ENCODE assay signal across 11 mouse cellular contexts in genomic region chr7:137773965-137774310, GRCm38 (mm10).
DNase-seq lines count a peak whose midpoint lies in the region; ATAC-seq lines count a peak whose summit lies in the region.
"Had no signal": no experiment of that assay in that cellular context is flagged by ENCODE, and none has a peak within 500 bp of the region (broad histone marks: within the 10 kb centered on the region; RNA-seq: fewer than 3 reads in every experiment).

No protein-coding gene starts in this region.

- DNase-seq in cerebellum, postnatal 10 days = peak; percentile 15 to 21
- DNase-seq in cerebellum, postnatal 4 days (ENCODE audit: low spot score in 2 of 2) = no peak
- DNase-seq in right cerebral cortex, postnatal 25 days = peak; percentile 15
- no peak for DNase-seq in right cerebral cortex, adult 18-20 months
- DNase-seq in embryo, embryonic 10 days (ENCODE audit: low spot score) = no peak
- DNase-seq: adrenal gland, postnatal 36 days; thymus, postnatal 4 days had no signal

- H3K9me3 ChIP-seq in hindbrain, embryonic 13.5 days = no peaks in the 10 kb centered on the region
- no peaks in the 10 kb centered on the region for H3K9me3 ChIP-seq in neural tube, embryonic 14.5 days (ENCODE audit: control insufficient read depth, low read length)

- no peak overlapping the region for H3K9ac ChIP-seq in hindbrain, embryonic 13.5 days
- H3K9ac ChIP-seq in neural tube, embryonic 14.5 days (replicated peaks; ENCODE audit: low read depth, low read length) = no peak overlapping the region

- 32% methylated on average over 7 of the region's 7 CpGs for WGBS in hindbrain, embryonic 13.5 days
- WGBS in neural tube, embryonic 14.5 days = 24% methylated on average over 7 of the region's 7 CpGs

- H3K36me3 ChIP-seq in hindbrain, embryonic 13.5 days = no peaks in the 10 kb centered on the region
- H3K36me3 ChIP-seq in neural tube, embryonic 14.5 days (ENCODE audit: control insufficient read depth, insufficient read depth, low read length) = no peaks in the 10 kb centered on the region

- H3K4me3 ChIP-seq in hindbrain, embryonic 13.5 days = no peak overlapping the region
- H3K4me3 ChIP-seq in neural tube, embryonic 14.5 days (ENCODE audit: low read depth, low read length) = no peak overlapping the region

- peak overlapping the region; percentile 70 for H3K27ac ChIP-seq in hindbrain, embryonic 13.5 days
- H3K27ac ChIP-seq in neural tube, embryonic 14.5 days (ENCODE audit: low read depth, low read length) = peak overlapping the region; percentile 77

- no peak overlapping the region for H3K4me2 ChIP-seq in hindbrain, embryonic 13.5 days
- H3K4me2 ChIP-seq in neural tube, embryonic 14.5 days (ENCODE audit: low read depth, low read length) = no peak overlapping the region
- H3K4me2 ChIP-seq: heart, embryonic 11.5 days had no signal

- ATAC-seq in hindbrain, embryonic 13.5 days (ENCODE audit: low FRiP score) = 0 out of 2 replicates have a peak, but pooled peaks have one; percentile 61
- peak; percentile 71; the same call in 1 of the 2 replicates for ATAC-seq in neural tube, embryonic 14.5 days (ENCODE audit: low read depth)
- ATAC-seq in megakaryocyte, adult 5-6 weeks (ENCODE audit: poor library complexity, severe bottlenecking) = no peak

- no peaks in the 10 kb centered on the region for H3K27me3 ChIP-seq in hindbrain, embryonic 13.5 days
- H3K27me3 ChIP-seq in neural tube, embryonic 14.5 days (ENCODE audit: control insufficient read depth, insufficient read depth, low read length) = no peaks in the 10 kb centered on the region

- H3K4me1 ChIP-seq in hindbrain, embryonic 13.5 days (replicated peaks) = peaks cover 16% of the 10 kb centered on the region
- peaks cover 9% of the 10 kb centered on the region for H3K4me1 ChIP-seq in neural tube, embryonic 14.5 days (ENCODE audit: control insufficient read depth, insufficient read depth, low read length)

Comparison
In these comparisons a context has a peak if more than half of its experiments do, and no peak if none do; other contexts are left out.
1. DNase-seq: peak in cerebellum, postnatal 10 days (2 of 2) and right cerebral cortex, postnatal 25 days (single experiment); none in cerebellum, postnatal 4 days (0 of 2), right cerebral cortex, adult 18-20 months (single experiment) and embryo, embryonic 10 days (single experiment).